Mouse (Mus musculus): ENCODE results near the gene Gabra3. TPM values are rescaled to one million over a fixed set of nuclear protein-coding genes. Genes with fewer than 3 reads are reported as not detected.

Gabra3 gene
- total RNA-seq (2017): not detected in 3 replicates

- no peak for ATAC-seq (replicated peaks; ENCODE audit: insufficient number of reproducible peaks, low FRiP score, low TSS enrichment, poor library complexity, severe bottlenecking)
Measured at GRCm38 (mm10) chrX:72656230-72656898, at the start of gene Gabra3. Gene Gabra3, minus strand, starts transcription at chrX:72656848.

- ATAC-seq (replicated peaks; ENCODE audit: insufficient number of reproducible peaks, low FRiP score, low TSS enrichment, poor library complexity, severe bottlenecking): no peak
Measured at GRCm38 (mm10) chrX:72655789-72656188, 859 bp downstream of the Gabra3 start.

- ATAC-seq (replicated peaks; ENCODE audit: insufficient number of reproducible peaks, low FRiP score, low TSS enrichment, poor library complexity, severe bottlenecking): no peak
Measured at GRCm38 (mm10) chrX:72655381-72655780, 1.3 kb downstream of the Gabra3 start.

GRCm38 (mm10) chrX:72650688-72651087, 6.0 kb downstream of the Gabra3 start:
- ATAC-seq (replicated peaks; ENCODE audit: insufficient number of reproducible peaks, low FRiP score, low TSS enrichment, poor library complexity, severe bottlenecking): no peak

- ATAC-seq (replicated peaks; ENCODE audit: insufficient number of reproducible peaks, low FRiP score, low TSS enrichment, poor library complexity, severe bottlenecking): no peak
Measured at GRCm38 (mm10) chrX:72644691-72645090, 12.0 kb downstream of the Gabra3 start.

GRCm38 (mm10) chrX:72497284-72497683, 159.4 kb downstream of the Gabra3 start:
- ATAC-seq (replicated peaks; ENCODE audit: insufficient number of reproducible peaks, low FRiP score, low TSS enrichment, poor library complexity, severe bottlenecking): no peak

GRCm38 (mm10) chrX:72489806-72490205, 166.8 kb downstream of the Gabra3 start:
- ATAC-seq (replicated peaks; ENCODE audit: insufficient number of reproducible peaks, low FRiP score, low TSS enrichment, poor library complexity, severe bottlenecking): no peak

- ATAC-seq (replicated peaks; ENCODE audit: insufficient number of reproducible peaks, low FRiP score, low TSS enrichment, poor library complexity, severe bottlenecking): no peak
Measured at GRCm38 (mm10) chrX:72386758-72387157, 269.9 kb downstream of the Gabra3 start, which contains the start of gene Magea10. Gene Magea10, minus strand, starts transcription at chrX:72386858.

Other genes with a start within 250 kb of the Gabra3 start
- gene Gabrq, start 168.3 kb upstream of the Gabra3 start, total RNA-seq (2017): not detected in 3 replicates